Mouse (Mus musculus): ENCODE measurements at regions not wholly inside any gene's neighbourhood (a gene's known extent, or its start where the extent isn't known, plus 50 kb on each side); places are given as distances from the start of the nearest gene placed in this dataset.

DNA sequence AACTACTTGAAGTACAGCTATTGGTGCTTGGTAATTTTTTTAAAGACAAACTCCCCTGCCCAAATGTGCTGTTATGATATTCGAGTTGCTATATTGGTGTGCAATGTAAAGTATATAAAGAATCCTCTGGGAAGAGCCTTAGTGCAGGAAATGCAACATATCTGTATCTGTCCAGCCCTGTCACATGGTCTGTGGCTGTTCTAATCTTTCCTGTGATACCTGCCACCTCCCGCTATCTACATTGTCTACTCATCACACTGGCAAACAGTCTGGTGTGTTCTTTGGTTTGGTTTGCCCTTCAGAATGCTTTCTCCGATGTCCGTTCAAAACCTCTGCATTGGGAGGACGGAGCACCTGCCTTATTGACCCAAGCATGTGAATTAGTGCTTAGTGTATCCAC is 262.6 kb upstream of the Atp2b1 start:
- TF ChIP-seq POLR2A (IDR thresholded peaks at IDR 0.05; ENCODE audit: control insufficient read depth, extremely low read depth, insufficient read depth, low read length, poor library complexity), result no peak
- no peak for TF ChIP-seq CTCF (IDR thresholded peaks at IDR 0.05; ENCODE audit: borderline replicate concordance, control insufficient read depth, extremely low read depth, insufficient read depth, low read length, poor library complexity)
- no peaks in the 10 kb centered on the region for H3K27me3 ChIP-seq (ENCODE audit: control insufficient read depth, insufficient read depth, low read length)
- no peaks in the 10 kb centered on the region for H3K36me3 ChIP-seq (ENCODE audit: control insufficient read depth, insufficient read depth, low read length)
- DNase-seq, result no peak
- 98% methylated on average over 5 of the region's 5 CpGs for WGBS
- H3K4me1 ChIP-seq (replicated peaks; ENCODE audit: control insufficient read depth, insufficient read depth, low read length), result no peaks in the 10 kb centered on the region
- H3K27ac ChIP-seq (ENCODE audit: control insufficient read depth, insufficient read depth, low read length), result no peak overlapping the region
- no peak overlapping the region for H3K4me3 ChIP-seq (ENCODE audit: control insufficient read depth, insufficient read depth, low read length)

DNA sequence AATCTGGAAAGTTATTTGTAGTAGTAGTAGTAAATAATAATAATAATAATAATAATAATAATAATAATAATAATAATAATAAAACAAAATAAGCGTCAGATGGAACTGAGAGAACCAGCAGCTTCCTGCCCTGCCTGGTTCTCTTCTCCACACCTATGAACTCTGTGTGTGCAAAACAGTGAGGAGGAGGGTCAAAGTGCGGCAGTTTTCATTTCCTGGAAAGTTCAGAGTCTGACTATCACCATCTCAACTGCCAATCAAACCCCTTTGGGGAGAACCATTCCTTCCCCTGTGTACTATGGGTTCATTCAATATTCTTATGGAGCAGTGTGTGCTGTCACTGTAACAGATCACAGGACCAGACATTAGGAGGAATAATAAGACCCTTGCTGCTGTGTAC is 262.1 kb upstream of the Atp2b1 start:
- Histone ChIP-seq H3K36me3 (ENCODE audit: control insufficient read depth, insufficient read depth, low read length) (no peaks in the 10 kb centered on the region), H3K27ac (ENCODE audit: control insufficient read depth, insufficient read depth, low read length) (no peak overlapping the region), H3K4me1 (replicated peaks; ENCODE audit: control insufficient read depth, insufficient read depth, low read length) (no peaks in the 10 kb centered on the region), H3K27me3 (ENCODE audit: control insufficient read depth, insufficient read depth, low read length) (no peaks in the 10 kb centered on the region), H3K4me3 (ENCODE audit: control insufficient read depth, insufficient read depth, low read length) (no peak overlapping the region)
- 98% methylated on average over 2 of the region's 2 CpGs for WGBS
- no peak for TF ChIP-seq CTCF (IDR thresholded peaks at IDR 0.05; ENCODE audit: borderline replicate concordance, control insufficient read depth, extremely low read depth, insufficient read depth, low read length, poor library complexity)
- TF ChIP-seq POLR2A (IDR thresholded peaks at IDR 0.05; ENCODE audit: control insufficient read depth, extremely low read depth, insufficient read depth, low read length, poor library complexity), result no peak
- no peak for DNase-seq

DNA sequence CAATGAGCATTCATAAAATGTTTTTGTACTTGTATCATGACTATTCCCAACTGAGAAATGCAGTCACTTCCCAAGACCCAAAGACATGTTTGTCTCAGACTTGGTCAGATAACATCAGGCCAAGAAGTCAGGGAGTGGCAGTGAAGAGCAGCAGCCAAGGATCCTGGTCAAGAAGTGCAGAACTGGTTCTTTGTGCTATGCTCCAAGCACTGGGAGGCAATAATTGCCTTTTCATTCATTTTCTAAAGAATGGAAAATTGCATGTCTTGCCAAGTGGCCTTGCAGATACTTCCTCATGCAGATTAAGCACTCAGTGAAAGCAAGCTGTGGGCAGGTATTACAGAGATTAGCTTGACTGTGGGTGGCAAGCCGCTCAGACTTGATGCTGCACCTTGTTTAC is 253.5 kb upstream of the Atp2b1 start:
- DNase-seq, result no peak
- Histone ChIP-seq H3K36me3 (ENCODE audit: control insufficient read depth, insufficient read depth, low read length) (no peaks in the 10 kb centered on the region), H3K27me3 (ENCODE audit: control insufficient read depth, insufficient read depth, low read length) (no peaks in the 10 kb centered on the region), H3K4me1 (replicated peaks; ENCODE audit: control insufficient read depth, insufficient read depth, low read length) (no peaks in the 10 kb centered on the region), H3K27ac (ENCODE audit: control insufficient read depth, insufficient read depth, low read length) (no peak overlapping the region), H3K4me3 (ENCODE audit: control insufficient read depth, insufficient read depth, low read length) (no peak overlapping the region)
- WGBS, result 76% methylated on average over 1 of the region's 1 CpGs
- TF ChIP-seq CTCF (IDR thresholded peaks at IDR 0.05; ENCODE audit: borderline replicate concordance, control insufficient read depth, extremely low read depth, insufficient read depth, low read length, poor library complexity) (no peak), POLR2A (IDR thresholded peaks at IDR 0.05; ENCODE audit: control insufficient read depth, extremely low read depth, insufficient read depth, low read length, poor library complexity) (no peak)

DNA sequence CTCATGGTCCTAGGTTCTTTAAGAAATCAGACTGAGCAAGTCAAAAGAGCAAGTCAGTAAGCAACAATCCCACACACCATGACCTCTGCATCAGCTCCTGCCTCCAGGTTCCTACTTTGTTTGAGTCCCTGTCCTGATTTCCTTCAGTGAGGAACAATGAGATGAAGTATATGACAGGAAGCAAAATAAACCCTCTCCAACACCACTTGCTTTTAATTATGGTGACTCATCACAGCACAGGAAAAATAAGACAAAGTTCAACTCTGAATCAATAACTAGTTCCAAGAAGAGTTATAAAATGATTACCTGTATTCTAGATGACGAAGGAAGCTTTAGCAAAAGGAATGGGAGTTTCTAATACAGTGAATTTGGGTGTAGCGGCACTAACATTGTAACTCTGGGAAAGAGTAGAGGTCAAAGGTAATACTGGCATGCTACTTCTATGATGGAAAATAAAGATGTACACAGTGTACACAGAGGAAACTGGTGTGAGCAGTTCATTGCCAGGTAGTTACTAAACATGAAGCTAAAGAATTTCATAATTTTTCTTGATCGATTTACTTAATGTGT is 248.2 kb upstream of the Atp2b1 start:
- no peak for TF ChIP-seq POLR2A (IDR thresholded peaks at IDR 0.05; ENCODE audit: control insufficient read depth, extremely low read depth, insufficient read depth, low read length, poor library complexity)
- Histone ChIP-seq H3K36me3 (ENCODE audit: control insufficient read depth, insufficient read depth, low read length) (no peaks in the 10 kb centered on the region), H3K27me3 (ENCODE audit: control insufficient read depth, insufficient read depth, low read length) (no peaks in the 10 kb centered on the region), H3K4me1 (replicated peaks; ENCODE audit: control insufficient read depth, insufficient read depth, low read length) (no peaks in the 10 kb centered on the region), H3K27ac (ENCODE audit: control insufficient read depth, insufficient read depth, low read length) (no peak overlapping the region), H3K4me3 (ENCODE audit: control insufficient read depth, insufficient read depth, low read length) (no peak overlapping the region)
- WGBS, result 93% methylated on average over 3 of the region's 3 CpGs
- DNase-seq, result no peak

DNA sequence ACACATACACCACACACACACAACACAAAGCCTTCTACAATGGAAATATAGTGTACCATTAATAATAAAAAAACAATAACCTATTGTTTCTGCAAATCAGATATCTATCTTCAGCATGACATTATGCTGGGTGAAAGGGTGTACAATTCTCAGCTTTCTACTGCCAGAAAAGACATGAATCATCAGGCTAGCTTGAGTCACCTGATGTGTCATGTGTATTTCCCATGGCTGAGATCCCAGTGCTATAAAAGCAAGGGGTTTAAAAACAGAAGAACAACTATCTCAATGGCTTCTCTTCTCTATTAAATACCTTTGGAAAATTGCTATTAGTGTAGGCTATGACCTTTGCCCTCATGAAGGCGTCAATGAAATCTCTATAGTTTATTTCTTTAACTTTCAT is 246.5 kb upstream of the Atp2b1 start:
- TF ChIP-seq CTCF (IDR thresholded peaks at IDR 0.05; ENCODE audit: borderline replicate concordance, control insufficient read depth, extremely low read depth, insufficient read depth, low read length, poor library complexity) (no peak), POLR2A (IDR thresholded peaks at IDR 0.05; ENCODE audit: control insufficient read depth, extremely low read depth, insufficient read depth, low read length, poor library complexity) (no peak)
- DNase-seq, result no peak
- Histone ChIP-seq H3K27ac (ENCODE audit: control insufficient read depth, insufficient read depth, low read length) (no peak overlapping the region), H3K4me1 (replicated peaks; ENCODE audit: control insufficient read depth, insufficient read depth, low read length) (no peaks in the 10 kb centered on the region), H3K36me3 (ENCODE audit: control insufficient read depth, insufficient read depth, low read length) (no peaks in the 10 kb centered on the region), H3K27me3 (ENCODE audit: control insufficient read depth, insufficient read depth, low read length) (no peaks in the 10 kb centered on the region), H3K4me3 (ENCODE audit: control insufficient read depth, insufficient read depth, low read length) (no peak overlapping the region)
- 95% methylated on average over 1 of the region's 1 CpGs for WGBS

DNA sequence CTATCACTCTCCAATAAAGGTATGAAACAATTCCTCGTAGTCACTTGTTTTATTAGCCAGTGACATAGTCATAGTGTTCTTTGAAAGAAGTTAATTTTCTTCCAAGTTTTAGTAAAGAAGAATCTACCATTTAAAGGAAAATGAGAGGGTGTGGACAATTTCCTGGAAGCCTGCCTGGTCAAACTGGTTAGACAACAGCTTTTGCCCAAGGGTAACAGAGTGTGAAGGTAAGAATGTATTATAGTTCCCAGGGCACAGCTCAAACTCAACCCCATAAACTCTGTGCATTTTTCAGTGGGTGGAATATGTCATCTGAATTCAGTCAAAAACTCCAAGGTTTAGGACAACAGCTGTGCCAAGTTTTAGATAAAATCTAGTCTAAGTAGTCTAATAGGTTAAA is 240.1 kb upstream of the Atp2b1 start:
- Histone ChIP-seq H3K36me3 (ENCODE audit: control insufficient read depth, insufficient read depth, low read length) (no peaks in the 10 kb centered on the region), H3K4me3 (ENCODE audit: control insufficient read depth, insufficient read depth, low read length) (no peak overlapping the region), H3K4me1 (replicated peaks; ENCODE audit: control insufficient read depth, insufficient read depth, low read length) (no peaks in the 10 kb centered on the region), H3K27ac (ENCODE audit: control insufficient read depth, insufficient read depth, low read length) (no peak overlapping the region), H3K27me3 (ENCODE audit: control insufficient read depth, insufficient read depth, low read length) (no peaks in the 10 kb centered on the region)
- TF ChIP-seq POLR2A (IDR thresholded peaks at IDR 0.05; ENCODE audit: control insufficient read depth, extremely low read depth, insufficient read depth, low read length, poor library complexity) (no peak), CTCF (IDR thresholded peaks at IDR 0.05; ENCODE audit: borderline replicate concordance, control insufficient read depth, extremely low read depth, insufficient read depth, low read length, poor library complexity) (no peak)
- DNase-seq, result no peak
- WGBS, result 91% methylated on average over 1 of the region's 1 CpGs

DNA sequence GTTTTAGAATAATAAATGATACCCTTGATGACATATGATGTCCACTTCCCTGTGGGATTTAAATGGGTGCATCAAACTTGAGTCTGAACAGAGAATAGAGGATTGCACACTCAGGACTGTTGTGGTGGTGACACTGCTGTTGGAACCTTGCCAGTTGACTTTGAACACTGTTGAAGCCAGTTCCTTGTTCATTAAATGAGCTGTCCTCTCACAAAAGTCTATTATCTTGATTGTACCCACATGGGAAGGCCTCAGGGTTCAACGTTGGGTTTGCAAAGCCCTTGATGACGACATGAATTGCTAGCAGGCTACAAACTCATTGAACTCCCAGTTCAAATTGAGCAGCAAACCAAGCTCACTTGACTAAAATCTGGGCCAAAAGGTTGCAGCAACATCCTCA is 237.3 kb upstream of the Atp2b1 start:
- DNase-seq, result no peak
- H3K4me1 ChIP-seq (replicated peaks; ENCODE audit: control insufficient read depth, insufficient read depth, low read length), result no peaks in the 10 kb centered on the region
- 90% methylated on average over 2 of the region's 2 CpGs for WGBS
- H3K4me3 ChIP-seq (ENCODE audit: control insufficient read depth, insufficient read depth, low read length), result no peak overlapping the region
- no peaks in the 10 kb centered on the region for H3K27me3 ChIP-seq (ENCODE audit: control insufficient read depth, insufficient read depth, low read length)
- H3K27ac ChIP-seq (ENCODE audit: control insufficient read depth, insufficient read depth, low read length), result no peak overlapping the region
- no peak for TF ChIP-seq CTCF (IDR thresholded peaks at IDR 0.05; ENCODE audit: borderline replicate concordance, control insufficient read depth, extremely low read depth, insufficient read depth, low read length, poor library complexity)
- TF ChIP-seq POLR2A (IDR thresholded peaks at IDR 0.05; ENCODE audit: control insufficient read depth, extremely low read depth, insufficient read depth, low read length, poor library complexity), result no peak
- H3K36me3 ChIP-seq (ENCODE audit: control insufficient read depth, insufficient read depth, low read length), result no peaks in the 10 kb centered on the region
